Mouse (Mus musculus) ES-Bruce4 (cell line): ENCODE results near the gene Vegfb.

Experiments
- CTCF ChIP-seq: IDR thresholded peaks from one replicate; pipeline ENCODE4 v1.8.1; 2011; ENCODE audit warnings: low read depth, low read length
- EP300 ChIP-seq: IDR thresholded peaks from 2 replicates; pipeline ENCODE4 v1.6.1; 2011; ENCODE audit warnings: low read depth, low read length; ENCODE audit not compliant: insufficient read depth
- POLR2A ChIP-seq: IDR thresholded peaks from one replicate; pipeline ENCODE4 v1.8.1; 2011; ENCODE audit warnings: low read length; ENCODE audit not compliant: insufficient read depth

GRCm38 (mm10) chr19:6999360-7000063 is 12.1 kb upstream of the Vegfb start:
- TF ChIP-seq CTCF, result no peak
- no peak for TF ChIP-seq EP300
- no peak for TF ChIP-seq POLR2A
